Mouse (Mus musculus) heart, embryonic 14.5 days (tissue): ENCODE measurements at regions not wholly inside any gene's neighbourhood (a gene's known extent, or its start where the extent isn't known, plus 50 kb on each side); places are given as distances from the start of the nearest gene placed in this dataset.

Experiments used
- ATAC-seq: fragments of 200-750 bp; cut with Nextera tagmentation; 2 replicates; pipeline ENCODE4 v1.8.0; 2017; ENCODE audit warnings: low read depth, moderate TSS enrichment; ENCODE audit not compliant: insufficient number of reproducible peaks, insufficient read depth, low FRiP score
- H3K27ac ChIP-seq, 2 experiments: fragments of 200-500 bp in 1 of 2; fragments of 300-500 bp in 1 of 2; sonication (generic) in 1 of 2; replicated peaks in 1 of 2; 2 replicates each; pipeline ENCODE4 v1.5.1; 2012 to 2014; ENCODE audit warnings: low read depth in 2 of 2, low read length in 2 of 2, control low read depth in 1 of 2, mild to moderate bottlenecking in 1 of 2, mixed read lengths in 1 of 2; ENCODE audit not compliant: control insufficient read depth in 1 of 2, insufficient read depth in 1 of 2
- H3K27me3 ChIP-seq: fragments of 300-500 bp; sonication (generic); 2 replicates; pipeline ENCODE4 v1.6.1; 2014; ENCODE audit warnings: mild to moderate bottlenecking, low read length, control low read depth; ENCODE audit not compliant: control insufficient read depth, insufficient read depth
- H3K36me3 ChIP-seq: fragments of 300-500 bp; sonication (generic); 2 replicates; pipeline ENCODE4 v1.6.1; 2014; ENCODE audit warnings: mild to moderate bottlenecking, control low read depth, low read length, mixed read lengths; ENCODE audit not compliant: control insufficient read depth, insufficient read depth
- H3K4me1 ChIP-seq, 2 experiments: fragments of 200-500 bp in 1 of 2; fragments of 300-500 bp in 1 of 2; sonication (generic) in 1 of 2; 2 replicates each; pipeline ENCODE4 v1.6.1; 2012 to 2014; ENCODE audit warnings: low read length in 2 of 2, control low read depth in 1 of 2, mixed read lengths in 1 of 2; ENCODE audit not compliant: control insufficient read depth in 2 of 2, insufficient read depth in 2 of 2
- H3K4me2 ChIP-seq: fragments of 300-500 bp; sonication (generic); 2 replicates; pipeline ENCODE4 v1.6.1; 2014; ENCODE audit warnings: mild to moderate bottlenecking, low read length
- H3K4me3 ChIP-seq, 2 experiments: fragments of 200-500 bp in 1 of 2; fragments of 300-500 bp in 1 of 2; sonication (generic) in 1 of 2; 2 replicates each; pipeline ENCODE4 v1.5.1; 2012 to 2014; ENCODE audit warnings: low read length in 2 of 2, mild to moderate bottlenecking in 2 of 2, control low read depth in 1 of 2, low read depth in 1 of 2, moderate library complexity in 1 of 2; ENCODE audit not compliant: control insufficient read depth in 1 of 2, insufficient read depth in 1 of 2
- H3K9ac ChIP-seq: fragments of 300-500 bp; sonication (generic); 2 replicates; pipeline ENCODE4 v1.6.1; 2014; ENCODE audit warnings: mild to moderate bottlenecking, low read length
- H3K9me3 ChIP-seq: fragments of 300-500 bp; sonication (generic); 2 replicates; pipeline ENCODE4 v1.6.1; 2016; ENCODE audit warnings: low read length, control low read depth; ENCODE audit not compliant: control insufficient read depth
- WGBS: fragments of 180-500 bp; shearing (Covaris S2); extraction: QIAGEN DNeasy Blood & Tissue Kit; methylation state at CpG from one replicate; pipeline ENCODE4 v1.1.7; 2014; 5-methylcytosine and 5-hydroxymethylcytosine counted together

GRCm38 (mm10) chr16:12938563-12938962 is 170.9 kb upstream of the Ercc4 start:
- H3K4me3 ChIP-seq, result no peak overlapping the region
- H3K9me3 ChIP-seq, result 0 out of 2 replicates have a peak, but pooled peaks cover 2% of the 10 kb centered on the region
- H3K27ac ChIP-seq, result no peak overlapping the region
- H3K4me2 ChIP-seq, result no peak overlapping the region
- no peaks in the 10 kb centered on the region for H3K36me3 ChIP-seq
- no peak overlapping the region for H3K9ac ChIP-seq
- 88% methylated on average over 2 of the region's 2 CpGs for WGBS
- no peak for ATAC-seq
- H3K4me1 ChIP-seq, result no peaks in the 10 kb centered on the region
- no peaks in the 10 kb centered on the region for H3K27me3 ChIP-seq

GRCm38 (mm10) chr16:12951176-12951575 is 158.3 kb upstream of the Ercc4 start:
- no peak overlapping the region for H3K4me2 ChIP-seq
- no peak overlapping the region for H3K4me3 ChIP-seq
- H3K27ac ChIP-seq, result no peak overlapping the region
- H3K27me3 ChIP-seq, result no peaks in the 10 kb centered on the region
- WGBS, result 74% methylated on average over 5 of the region's 5 CpGs
- no peaks in the 10 kb centered on the region for H3K4me1 ChIP-seq
- ATAC-seq, result no peak
- no peak overlapping the region for H3K9ac ChIP-seq
- no peaks in the 10 kb centered on the region for H3K36me3 ChIP-seq
- H3K9me3 ChIP-seq, result no peaks in the 10 kb centered on the region

- no peaks in the 10 kb centered on the region for H3K36me3 ChIP-seq
- no peak overlapping the region for H3K27ac ChIP-seq
- 16% methylated on average over 8 of the region's 8 CpGs for WGBS
- no peak overlapping the region for H3K9ac ChIP-seq
- no peaks in the 10 kb centered on the region for H3K4me1 ChIP-seq
- no peaks in the 10 kb centered on the region for H3K27me3 ChIP-seq
- no peak for ATAC-seq
- no peaks in the 10 kb centered on the region for H3K9me3 ChIP-seq
- H3K4me2 ChIP-seq, result no peak overlapping the region
- no peak overlapping the region for H3K4me3 ChIP-seq
These were observed 155.5 kb upstream of the Ercc4 start for GRCm38 (mm10) chr16:12954028-12954427.

GRCm38 (mm10) chr16:12956416-12956815 is 153.1 kb upstream of the Ercc4 start:
- WGBS, result 66% methylated on average over 3 of the region's 3 CpGs
- Histone ChIP-seq H3K9ac (no peak overlapping the region), H3K36me3 (no peaks in the 10 kb centered on the region), H3K27ac (no peak overlapping the region), H3K4me2 (no peak overlapping the region), H3K4me1 (no peaks in the 10 kb centered on the region), H3K27me3 (no peaks in the 10 kb centered on the region), H3K4me3 (no peak overlapping the region), H3K9me3 (no peaks in the 10 kb centered on the region)
- ATAC-seq, result no peak

- no peaks in the 10 kb centered on the region for H3K9me3 ChIP-seq
- H3K36me3 ChIP-seq, result no peaks in the 10 kb centered on the region
- H3K4me3 ChIP-seq, result no peak overlapping the region
- 80% methylated on average over 5 of the region's 5 CpGs for WGBS
- H3K27ac ChIP-seq, result no peak overlapping the region
- no peak overlapping the region for H3K9ac ChIP-seq
- H3K4me2 ChIP-seq, result no peak overlapping the region
- no peak for ATAC-seq
- H3K4me1 ChIP-seq, result no peaks in the 10 kb centered on the region
- H3K27me3 ChIP-seq, result no peaks in the 10 kb centered on the region
These were observed 148.6 kb upstream of the Ercc4 start for GRCm38 (mm10) chr16:12960885-12961284.

- Histone ChIP-seq H3K4me2 (no peak overlapping the region), H3K4me3 (no peak overlapping the region), H3K9ac (no peak overlapping the region), H3K9me3 (no peaks in the 10 kb centered on the region), H3K27me3 (no peaks in the 10 kb centered on the region), H3K4me1 (no peaks in the 10 kb centered on the region; a peak in 1 of 4 replicates), H3K27ac (no peak overlapping the region), H3K36me3 (no peaks in the 10 kb centered on the region)
- ATAC-seq, result no peak
- WGBS, result 48% methylated on average over 1 of the region's 1 CpGs
These were observed 126.8 kb upstream of the Ercc4 start for GRCm38 (mm10) chr16:12982681-12983080.

- Histone ChIP-seq H3K4me2 (no peak overlapping the region), H3K27me3 (no peaks in the 10 kb centered on the region), H3K36me3 (no peaks in the 10 kb centered on the region), H3K9ac (no peak overlapping the region), H3K9me3 (no peaks in the 10 kb centered on the region), H3K4me1 (no peaks in the 10 kb centered on the region), H3K27ac (no peak overlapping the region), H3K4me3 (no peak overlapping the region)
- WGBS, result 67% methylated on average over 1 of the region's 1 CpGs
- no peak for ATAC-seq
These were observed 108.1 kb upstream of the Ercc4 start for GRCm38 (mm10) chr16:13001288-13001880.

- H3K36me3 ChIP-seq, result no peaks in the 10 kb centered on the region
- WGBS, result 68% methylated on average over 5 of the region's 5 CpGs
- no peak overlapping the region for H3K4me3 ChIP-seq
- H3K27me3 ChIP-seq, result no peaks in the 10 kb centered on the region
- no peaks in the 10 kb centered on the region for H3K4me1 ChIP-seq
- no peak overlapping the region for H3K27ac ChIP-seq
- H3K4me2 ChIP-seq, result no peak overlapping the region
- no peak overlapping the region for H3K9ac ChIP-seq
- no peaks in the 10 kb centered on the region for H3K9me3 ChIP-seq
- no peak for ATAC-seq
These were observed 96.6 kb upstream of the Ercc4 start for GRCm38 (mm10) chr16:13012863-13013262.
